Mouse (Mus musculus) hindbrain, embryonic 10.5 days (tissue): ENCODE results near the gene Tsks. TPM values are rescaled to one million over a fixed set of nuclear protein-coding genes. Genes with fewer than 3 reads are reported as not detected.

ENCODE experiments used
- DNase-seq: peaks from one replicate; pipeline ENCODE4 v3.0.0-alpha.2; 2017; ENCODE audit warnings: low spot score
- H3K27ac ChIP-seq: fragments of 300-500 bp; sonication (generic); 2 replicates; pipeline ENCODE4 v1.5.1; 2016; ENCODE audit warnings: mild to moderate bottlenecking, moderate library complexity
- H3K27me3 ChIP-seq: fragments of 300-500 bp; sonication (generic); 2 replicates; pipeline ENCODE4 v1.6.1; 2016; ENCODE audit warnings: mild to moderate bottlenecking; ENCODE audit not compliant: poor library complexity, insufficient read depth, severe bottlenecking
- H3K36me3 ChIP-seq: fragments of 300-500 bp; sonication (generic); 2 replicates; pipeline ENCODE4 v1.6.1; 2016; ENCODE audit warnings: mild to moderate bottlenecking, moderate library complexity
- H3K4me1 ChIP-seq: fragments of 300-500 bp; sonication (generic); replicated peaks from 2 replicates; pipeline ENCODE4 v1.6.1; 2016; ENCODE audit warnings: mild to moderate bottlenecking
- H3K4me3 ChIP-seq: fragments of 300-500 bp; sonication (generic); 2 replicates; pipeline ENCODE4 v1.5.1; 2016; ENCODE audit warnings: mild to moderate bottlenecking, moderate library complexity
- H3K9me3 ChIP-seq: fragments of 300-500 bp; sonication (generic); 2 replicates; pipeline ENCODE4 v1.6.1; 2016; ENCODE audit warnings: mild to moderate bottlenecking, moderate library complexity
- WGBS: fragments of 180-500 bp; shearing (Covaris S2); methylation state at CpG from one replicate; pipeline ENCODE4 v1.1.7; 2016; 5-methylcytosine and 5-hydroxymethylcytosine counted together
- polyA plus RNA-seq: library from polyadenylated mRNA; unstranded; fragments of >200 nt; fragmentation: Nextera tagmentation; extraction: Ambion mirVana; gene quantifications from 2 replicates; pipeline ENCODE4 v1.2.1, GENCODE M21; 2016

The Tsks gene
- polyA plus RNA-seq, 1 experiment from 2014 or later, result 0.08 TPM

- no peaks in the 10 kb centered on the region for H3K4me1 ChIP-seq
- no peak for DNase-seq
- 92% methylated on average over 4 of the region's 4 CpGs for WGBS
- H3K27me3 ChIP-seq, result no peaks in the 10 kb centered on the region
- peaks cover 87% of the 10 kb centered on the region for H3K36me3 ChIP-seq
- H3K27ac ChIP-seq, result no peak overlapping the region
- no peaks in the 10 kb centered on the region for H3K9me3 ChIP-seq
- no peak overlapping the region for H3K4me3 ChIP-seq
These were observed 26.1 kb upstream of the Tsks start for GRCm38 (mm10) chr7:44916881-44917280.

DNA sequence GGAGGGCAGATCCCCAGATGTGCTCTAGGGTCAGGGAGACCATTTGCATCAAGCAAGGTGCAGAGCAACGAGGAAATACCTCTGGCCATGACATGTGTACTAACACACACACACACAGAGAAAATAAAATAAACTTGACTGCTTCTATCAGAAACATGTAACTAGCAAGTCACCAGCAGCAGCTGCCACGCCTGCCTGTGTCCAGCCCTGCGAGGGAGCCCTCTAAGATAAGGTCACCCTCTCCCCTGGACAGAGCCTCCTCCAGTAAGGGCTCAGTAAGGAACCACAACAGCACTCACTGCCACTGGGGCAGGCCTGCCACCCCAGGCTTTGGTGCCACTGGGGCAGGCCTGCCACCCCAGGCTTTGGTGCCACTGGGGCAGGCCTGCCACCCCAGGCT is 24.8 kb upstream of the Tsks start:
- DNase-seq, result no peak
- Histone ChIP-seq H3K27me3 (no peaks in the 10 kb centered on the region), H3K27ac (no peak overlapping the region), H3K4me3 (no peak overlapping the region), H3K4me1 (no peaks in the 10 kb centered on the region), H3K9me3 (no peaks in the 10 kb centered on the region), H3K36me3 (peaks cover 87% of the 10 kb centered on the region)
- 86% methylated on average over 3 of the region's 3 CpGs for WGBS

DNA sequence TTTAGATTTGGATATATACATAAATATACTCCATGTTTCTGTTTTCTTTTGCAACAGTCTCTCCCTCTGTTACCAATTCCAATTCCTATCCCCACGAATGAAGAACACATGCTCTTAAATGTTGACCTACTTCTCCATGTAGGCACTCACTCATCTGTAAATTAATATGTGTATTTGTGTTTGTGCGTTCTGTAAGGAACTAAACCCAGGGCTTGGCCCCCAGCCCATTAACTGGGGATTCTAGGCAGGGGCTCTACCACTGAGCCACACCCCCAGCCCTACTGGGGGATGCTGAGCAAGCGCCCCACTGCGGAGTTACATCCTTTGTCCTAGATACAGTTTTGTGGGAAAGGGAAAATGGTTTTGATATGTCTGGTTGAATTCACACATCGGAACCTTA is 23.9 kb upstream of the Tsks start:
- no peak overlapping the region for H3K27ac ChIP-seq
- no peaks in the 10 kb centered on the region for H3K9me3 ChIP-seq
- peaks cover 87% of the 10 kb centered on the region for H3K36me3 ChIP-seq
- H3K4me1 ChIP-seq, result no peaks in the 10 kb centered on the region
- WGBS, result 94% methylated on average over 5 of the region's 5 CpGs
- H3K27me3 ChIP-seq, result no peaks in the 10 kb centered on the region
- no peak overlapping the region for H3K4me3 ChIP-seq
- no peak for DNase-seq

GRCm38 (mm10) chr7:44922530-44922929 is 20.5 kb upstream of the Tsks start:
- Histone ChIP-seq H3K36me3 (peaks cover 83% of the 10 kb centered on the region), H3K4me3 (no peak overlapping the region)
- DNase-seq, result no peak

DNA sequence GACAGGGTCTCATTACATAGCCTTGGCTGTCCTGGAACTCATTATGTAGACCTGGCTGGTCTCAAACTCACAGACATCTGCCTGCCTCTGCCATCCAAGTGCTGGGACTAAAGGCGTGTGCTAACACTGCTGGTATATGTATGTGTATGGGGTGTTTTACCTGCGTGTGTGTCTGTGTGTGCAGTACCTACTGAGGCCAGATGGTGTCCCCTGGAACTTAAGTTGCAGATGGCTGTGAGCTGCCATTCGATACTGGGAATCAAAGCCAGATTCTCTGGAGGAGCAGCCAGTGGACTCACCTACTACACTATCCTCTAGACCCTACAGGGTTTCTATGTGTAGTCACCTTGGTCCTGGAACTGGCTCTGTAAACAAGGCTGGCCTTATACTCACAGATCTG is 17.5 kb upstream of the Tsks start:
- 79% methylated on average over 3 of the region's 3 CpGs for WGBS
- H3K4me3 ChIP-seq, result no peak overlapping the region

More at GRCm38 (mm10) chr7:44922530-44922929, 20.5 kb upstream of the Tsks start:
- Histone ChIP-seq H3K4me1 (peaks cover 7% of the 10 kb centered on the region), H3K27me3 (no peaks in the 10 kb centered on the region), H3K27ac (no peak overlapping the region), H3K9me3 (no peaks in the 10 kb centered on the region)

GRCm38 (mm10) chr7:44928570-44928969 is 14.4 kb upstream of the Tsks start:
- Histone ChIP-seq H3K4me1 (peaks cover 29% of the 10 kb centered on the region), H3K27ac (peak overlapping the region; percentile 91), H3K27me3 (no peaks in the 10 kb centered on the region), H3K9me3 (no peaks in the 10 kb centered on the region), H3K4me3 (peak overlapping the region; percentile 94), H3K36me3 (peaks cover 34% of the 10 kb centered on the region)
- WGBS, result 3% methylated on average over 1 of the region's 1 CpGs
- no peak for DNase-seq

More for the DNA sequence above, 17.5 kb upstream of the Tsks start:
- Histone ChIP-seq H3K9me3 (no peaks in the 10 kb centered on the region), H3K36me3 (peaks cover 64% of the 10 kb centered on the region), H3K27ac (no peak overlapping the region), H3K4me1 (peaks cover 26% of the 10 kb centered on the region), H3K27me3 (no peaks in the 10 kb centered on the region)
- DNase-seq, result peak; percentile 32

DNA sequence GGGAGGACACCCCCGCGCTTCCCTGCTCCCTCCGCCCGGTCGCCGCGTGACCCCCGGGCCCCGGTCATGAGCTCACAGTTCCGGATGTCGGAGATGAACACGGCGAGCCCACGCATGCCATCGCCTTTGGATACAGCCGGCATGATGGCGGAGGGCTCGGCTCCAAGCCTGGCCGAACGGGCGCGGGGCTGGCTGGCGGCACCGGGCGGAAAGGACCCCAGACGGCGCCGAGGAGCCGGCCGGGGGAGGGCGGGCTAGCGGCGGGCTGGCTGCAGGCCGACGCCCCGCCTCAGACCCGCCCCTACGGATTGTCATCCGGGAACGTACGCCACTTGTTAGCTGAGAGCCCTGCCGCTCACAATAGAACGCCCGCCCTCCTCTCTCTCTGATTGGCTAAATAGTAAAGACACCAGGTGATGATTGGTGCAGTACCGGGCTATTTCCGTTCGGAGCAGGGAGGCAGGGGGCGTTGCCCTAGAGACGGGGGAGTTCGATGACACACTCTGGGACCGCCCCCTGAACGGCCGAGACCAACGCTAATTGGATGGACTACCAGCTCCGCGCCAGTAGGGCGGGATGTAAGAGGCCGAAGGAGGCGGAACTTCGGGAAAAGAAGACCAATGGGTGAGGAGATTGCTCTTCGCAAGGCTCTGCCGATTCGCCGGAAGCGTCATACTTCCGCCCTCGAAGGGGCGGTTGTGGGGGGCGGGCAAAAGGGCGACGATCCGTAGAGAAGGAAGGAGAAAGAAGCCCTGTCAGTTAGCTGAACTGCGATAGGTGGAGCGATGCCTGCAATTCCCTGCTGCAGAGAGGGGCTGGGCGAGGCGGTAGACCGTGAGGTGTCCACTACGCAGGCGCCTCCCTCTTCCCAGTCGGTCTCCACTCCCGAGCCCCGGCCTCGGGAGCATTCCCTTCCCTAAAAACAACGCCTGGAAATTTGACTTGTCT is 13.5 kb upstream of the Tsks start, which contains the start of gene Ap2a1:
Gene Ap2a1 (minus strand): TSS at position 293 of the 948 bp plus-strand sequence.
- DNase-seq, result peak; percentile 100
- peak within 1 kb of the TSS; percentile 94 for H3K4me3 ChIP-seq
- peak within 1 kb of the TSS; percentile 91 for H3K27ac ChIP-seq
- peaks cover 29% of the 10 kb centered on the region for H3K4me1 ChIP-seq
- no peaks in the 10 kb centered on the region for H3K9me3 ChIP-seq
- peaks cover 25% of the 10 kb centered on the region for H3K36me3 ChIP-seq
- under 1% methylated on average over 84 of the region's 84 CpGs for WGBS
- H3K27me3 ChIP-seq, result no peaks in the 10 kb centered on the region

GRCm38 (mm10) chr7:44938680-44939079 is 4.3 kb upstream of the Tsks start:
- WGBS, result 90% methylated on average over 4 of the region's 4 CpGs

GRCm38 (mm10) chr7:44949922-44950321 is 6.9 kb downstream of the Tsks start:
- Histone ChIP-seq H3K9me3 (no peaks in the 10 kb centered on the region), H3K36me3 (no peaks in the 10 kb centered on the region), H3K27ac (no peak overlapping the region), H3K4me1 (peaks cover 19% of the 10 kb centered on the region), H3K4me3 (no peak overlapping the region), H3K27me3 (peaks cover 46% of the 10 kb centered on the region)
- DNase-seq, result no peak
- 76% methylated on average over 6 of the region's 6 CpGs for WGBS

More at GRCm38 (mm10) chr7:44938680-44939079, 4.3 kb upstream of the Tsks start:
- Histone ChIP-seq H3K27me3 (no peaks in the 10 kb centered on the region), H3K4me1 (no peaks in the 10 kb centered on the region), H3K27ac (no peak overlapping the region), H3K9me3 (peaks cover 9% of the 10 kb centered on the region), H3K36me3 (no peaks in the 10 kb centered on the region), H3K4me3 (no peak overlapping the region)
- DNase-seq, result no peak

GRCm38 (mm10) chr7:44951960-44952359 is 9.0 kb downstream of the Tsks start:
- H3K9me3 ChIP-seq, result no peaks in the 10 kb centered on the region
- WGBS, result under 1% methylated on average over 10 of the region's 10 CpGs
- peak overlapping the region; percentile 64 for H3K4me3 ChIP-seq
- H3K27ac ChIP-seq, result peak overlapping the region; percentile 82
- DNase-seq, result peak; percentile 51
- H3K27me3 ChIP-seq, result peaks cover 46% of the 10 kb centered on the region
- peaks cover 23% of the 10 kb centered on the region for H3K4me1 ChIP-seq
- no peaks in the 10 kb centered on the region for H3K36me3 ChIP-seq

GRCm38 (mm10) chr7:44952611-44953306 is 9.8 kb downstream of the Tsks start:
- peak; percentile 91 for DNase-seq
- H3K9me3 ChIP-seq, result no peaks in the 10 kb centered on the region
- peak overlapping the region; percentile 64 for H3K4me3 ChIP-seq
- WGBS, result 7% methylated on average over 24 of the region's 24 CpGs
- H3K27ac ChIP-seq, result peak overlapping the region; percentile 82
- H3K27me3 ChIP-seq, result peaks cover 46% of the 10 kb centered on the region
- no peaks in the 10 kb centered on the region for H3K36me3 ChIP-seq
- H3K4me1 ChIP-seq, result peaks cover 31% of the 10 kb centered on the region

- Histone ChIP-seq H3K4me1 (peaks cover 32% of the 10 kb centered on the region), H3K36me3 (no peaks in the 10 kb centered on the region), H3K27ac (0 out of 2 replicates have a peak overlapping the region, but pooled peaks have one; percentile 35), H3K27me3 (peaks cover 38% of the 10 kb centered on the region), H3K4me3 (peak overlapping the region; percentile 9; the same call in 1 of the 2 replicates), H3K9me3 (no peaks in the 10 kb centered on the region)
- DNase-seq, result no peak
- 57% methylated on average over 14 of the region's 14 CpGs for WGBS
These were observed 10.6 kb downstream of the Tsks start for GRCm38 (mm10) chr7:44953561-44953960.
